Comparison of ENCODE assay signal across 10 mouse cellular contexts in genomic region chr9:64504921-64505320, GRCm38 (mm10).
DNase-seq lines count a peak whose midpoint lies in the region; ATAC-seq and TF ChIP-seq lines count a peak whose summit lies in the region.
"Had no signal": no experiment of that assay in that cellular context is flagged by ENCODE, and none has a peak within 500 bp of the region (broad histone marks: within the 10 kb centered on the region; RNA-seq: fewer than 3 reads in every experiment).

No protein-coding gene starts in this region.

- no peak overlapping the region for H3K9ac ChIP-seq in kidney, embryonic 15.5 days
- H3K9ac ChIP-seq: liver, embryonic 14.5 days had no signal

- H3K4me2 ChIP-seq in kidney, embryonic 15.5 days = no peak overlapping the region

- H3K27me3 ChIP-seq in kidney, embryonic 15.5 days = peaks cover 31% of the 10 kb centered on the region

- no peak for TF ChIP-seq POLR2A in brain, embryonic 14.5 days (IDR thresholded peaks at IDR 0.05; ENCODE audit: borderline replicate concordance, extremely low read depth, insufficient read depth, insufficient read length, poor library complexity, severe bottlenecking)

- TF ChIP-seq CTCF in brain, embryonic 14.5 days (IDR thresholded peaks at IDR 0.05; ENCODE audit: borderline replicate concordance, extremely low read depth, insufficient read depth, insufficient read length) = no peak

- no peak overlapping the region for H3K27ac ChIP-seq in kidney, embryonic 15.5 days
- H3K27ac ChIP-seq: heart, adult 2 months; liver, embryonic 14.5 days had no signal

- no peak for ATAC-seq in kidney, embryonic 15.5 days (replicated peaks; ENCODE audit: low FRiP score)
- no peak for ATAC-seq in inflammation-experienced regulatory T-cells, adult 6 months

- no peaks in the 10 kb centered on the region for H3K9me3 ChIP-seq in kidney, embryonic 15.5 days (replicated peaks)

- peak; percentile 8 for DNase-seq in kidney, adult 18-20 months
- peak; percentile 80 for DNase-seq in brain, embryonic 14.5 days (ENCODE audit: low read depth)
- DNase-seq in cerebellum, adult 9-11 months = peak; percentile 90
- peak; percentile 6 to 52 for DNase-seq in kidney, postnatal 25 days
- no peak for DNase-seq in urinary bladder, adult 18-20 months (ENCODE audit: low spot score in 2 of 2)
- DNase-seq: heart, adult 2 months; layer of hippocampus, postnatal 36 days had no signal

- H3K4me1 ChIP-seq in kidney, embryonic 15.5 days = peaks cover 37% of the 10 kb centered on the region

- H3K36me3 ChIP-seq in kidney, embryonic 15.5 days = no peaks in the 10 kb centered on the region

- H3K4me3 ChIP-seq in kidney, embryonic 15.5 days (replicated peaks) = no peak overlapping the region
- H3K4me3 ChIP-seq: heart, adult 2 months had no signal

- 42% methylated on average over 8 of the region's 8 CpGs for WGBS in kidney, embryonic 15.5 days

Comparison
In these comparisons a context has a peak if more than half of its experiments do, and no peak if none do; other contexts are left out.
1. DNase-seq: peak in kidney, adult 18-20 months (single experiment), brain, embryonic 14.5 days (single experiment), cerebellum, adult 9-11 months (single experiment) and kidney, postnatal 25 days (2 of 2); none in urinary bladder, adult 18-20 months (0 of 2).